Mouse (Mus musculus): ENCODE results near the gene Gm21987.

DNA sequence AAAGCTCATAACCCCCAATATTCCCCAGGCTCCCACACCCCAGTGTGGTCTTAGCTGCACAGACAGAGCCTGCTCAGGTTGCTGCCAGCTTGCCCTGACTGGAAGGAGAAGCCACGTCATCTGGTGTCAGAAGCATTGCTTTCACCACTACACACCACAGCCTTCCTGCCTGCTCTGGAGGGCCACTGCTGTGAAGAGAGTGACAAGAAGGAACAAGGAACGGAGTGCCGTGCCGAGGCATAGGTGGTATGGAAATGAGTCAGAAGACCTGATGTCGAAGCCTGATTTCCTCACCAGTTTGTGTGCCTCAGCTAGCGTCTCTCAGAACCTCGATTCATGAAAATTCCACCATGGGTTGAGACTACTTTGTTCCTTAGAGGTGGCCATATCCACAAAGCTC is 56.8 kb downstream of the Gm21987 start:
- TF ChIP-seq POLR2A (IDR thresholded peaks at IDR 0.05; ENCODE audit: borderline replicate concordance, extremely low read depth, low read depth, low read length) (no peak), CTCF (IDR thresholded peaks at IDR 0.05; ENCODE audit: insufficient read depth, low read length) (no peak)

Data from lung, adult 2 months (tissue).